Mouse (Mus musculus) E14TG2a.4 (cell line): ENCODE measurements around the gene Glod4.
A peak's percentile ranks its signal among the peaks of the same experiment; 100 is the strongest.
"Not testable (repeated sequence)": the region's sequence is repeated elsewhere in the genome, so short reads cannot be mapped to it uniquely, and the experiment has no call there.

Experiments
- H3K27me3 ChIP-seq: 2 replicates; pipeline ENCODE4 v1.6.1; 2014; ENCODE audit warnings: low read length, control low read depth; ENCODE audit not compliant: insufficient read depth
- H3K36me3 ChIP-seq: 2 replicates; pipeline ENCODE4 v1.6.1; 2014; ENCODE audit warnings: low read length, control low read depth; ENCODE audit not compliant: insufficient read depth
- H3K4me1 ChIP-seq: replicated peaks from 2 replicates; pipeline ENCODE4 v1.6.1; 2014; ENCODE audit warnings: low read depth, low read length, control low read depth
- H3K4me3 ChIP-seq: replicated peaks from 2 replicates; pipeline ENCODE4 v1.5.1; 2014; ENCODE audit warnings: mild to moderate bottlenecking, low read length
- H3K9me3 ChIP-seq: 2 replicates; pipeline ENCODE4 v1.6.1; 2014; ENCODE audit warnings: low read length, control low read depth
- CTCF ChIP-seq: conservative IDR thresholded peaks from 2 replicates; pipeline ENCODE4 v1.5.1; 2014; ENCODE audit warnings: low read length
- NANOG ChIP-seq: IDR thresholded peaks from 2 replicates; pipeline ENCODE4 v1.6.1; 2014; ENCODE audit warnings: borderline replicate concordance, low read length, mixed read lengths
- POU5F1 ChIP-seq: IDR thresholded peaks from 2 replicates; pipeline ENCODE4 v1.6.1; 2014; ENCODE audit warnings: low read length, borderline replicate concordance

Glod4 gene

DNA sequence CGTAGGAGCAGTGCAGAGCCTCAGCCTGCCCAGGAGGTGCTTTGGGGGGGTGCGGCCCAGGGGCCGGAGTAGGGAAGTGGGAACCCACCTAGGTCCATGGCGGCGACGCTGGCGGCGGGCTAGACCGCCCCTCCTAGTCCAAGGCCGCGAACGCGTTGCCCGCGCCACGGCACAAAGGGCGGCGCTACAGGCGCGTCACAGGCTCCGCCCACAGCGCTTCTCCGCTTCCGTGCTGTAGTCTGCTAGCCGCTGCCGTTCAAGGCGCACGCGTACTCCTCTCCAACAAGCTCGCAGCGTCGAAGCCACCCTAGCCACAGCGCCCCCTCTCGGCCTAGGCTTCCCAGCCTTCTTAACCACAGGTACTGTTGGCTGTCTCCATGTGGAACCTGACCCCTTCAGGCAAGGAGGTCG, 26.1 kb downstream of the Glod4 start, which contains the start of the genes Dbil5 and Gemin4:
Gene Dbil5, plus strand, starts transcription at position 219 of the 411 bp plus-strand sequence.
Gene Gemin4, minus strand, starts transcription at position 275 of the 411 bp plus-strand sequence.
- Histone ChIP-seq H3K9me3 (no peaks in the 10 kb centered on the region), H3K4me3 (peak within 1 kb of the TSS; percentile 96), H3K36me3 (peaks cover 75% of the 10 kb centered on the region), H3K27me3 (no peaks in the 10 kb centered on the region), H3K4me1 (peaks cover 49% of the 10 kb centered on the region)
- peak; percentile 86 for TF ChIP-seq CTCF
- TF ChIP-seq POU5F1, result no peak
- TF ChIP-seq NANOG, result no peak

DNA sequence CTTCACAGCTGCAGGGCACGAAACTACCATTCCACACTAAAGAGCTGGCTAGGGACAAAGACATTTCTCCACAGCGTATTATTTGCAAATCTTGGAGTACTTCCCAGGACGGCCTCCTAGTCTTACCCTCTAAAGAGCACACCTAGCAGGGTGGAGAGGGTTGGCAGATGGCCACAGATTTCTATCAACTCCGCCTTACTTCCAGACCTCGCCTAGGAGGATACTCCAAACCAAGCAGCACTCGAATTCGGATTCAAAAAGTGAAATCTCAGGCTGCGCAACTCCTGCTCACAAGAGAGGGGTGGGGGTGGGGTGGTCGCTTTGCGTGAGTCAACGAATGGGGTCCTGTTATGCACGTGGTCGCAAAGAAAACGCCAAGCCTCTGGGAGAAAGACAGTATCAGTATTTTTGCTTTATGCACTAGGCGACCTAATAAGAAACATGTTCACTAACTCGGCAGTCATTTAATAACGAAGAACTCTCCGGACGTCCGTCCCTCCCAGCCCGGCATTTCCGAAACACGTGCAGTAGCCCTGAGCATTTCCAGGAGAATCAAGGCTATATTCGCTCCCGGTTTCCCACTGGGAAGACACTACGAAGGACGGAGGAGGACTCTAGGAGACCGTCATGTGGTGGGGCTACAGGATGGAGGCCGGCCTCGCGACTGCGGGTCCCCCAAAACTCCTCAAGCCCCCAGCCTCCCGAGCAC, 26.7 kb downstream of the Glod4 start:
- Histone ChIP-seq H3K4me3 (peak overlapping the region; percentile 96), H3K9me3 (no peaks in the 10 kb centered on the region), H3K4me1 (peaks cover 52% of the 10 kb centered on the region), H3K36me3 (peaks cover 77% of the 10 kb centered on the region), H3K27me3 (no peaks in the 10 kb centered on the region)
- TF ChIP-seq NANOG (no peak), CTCF (no peak), POU5F1 (no peak)

DNA sequence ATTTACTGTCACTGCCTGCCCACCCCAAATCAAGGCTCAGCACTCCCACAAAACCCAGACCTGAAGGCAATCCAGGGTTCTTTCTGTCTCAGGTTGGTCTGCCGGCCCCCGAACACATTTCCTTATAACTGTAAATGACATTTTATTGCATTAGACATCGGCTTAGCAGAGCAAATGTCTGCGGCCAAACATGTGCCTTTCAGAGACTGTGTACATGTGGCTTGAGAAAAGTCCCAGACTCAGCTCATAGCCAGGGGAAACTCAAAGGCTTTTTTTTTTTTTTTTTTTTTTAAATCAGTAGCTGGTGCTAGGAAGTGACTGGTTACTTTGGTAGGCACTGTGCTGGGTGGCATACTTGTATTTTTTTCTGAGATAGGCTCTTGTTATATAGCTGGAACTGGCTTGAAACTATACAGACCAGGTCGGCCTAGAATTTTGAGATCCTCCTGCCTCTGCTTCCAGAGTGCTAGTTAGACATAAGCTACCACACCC, 27.4 kb downstream of the Glod4 start:
- TF ChIP-seq NANOG (no peak), CTCF (no peak), POU5F1 (no peak)
- H3K27me3 ChIP-seq, result no peaks in the 10 kb centered on the region
- H3K4me3 ChIP-seq, result peak overlapping the region; percentile 96

DNA sequence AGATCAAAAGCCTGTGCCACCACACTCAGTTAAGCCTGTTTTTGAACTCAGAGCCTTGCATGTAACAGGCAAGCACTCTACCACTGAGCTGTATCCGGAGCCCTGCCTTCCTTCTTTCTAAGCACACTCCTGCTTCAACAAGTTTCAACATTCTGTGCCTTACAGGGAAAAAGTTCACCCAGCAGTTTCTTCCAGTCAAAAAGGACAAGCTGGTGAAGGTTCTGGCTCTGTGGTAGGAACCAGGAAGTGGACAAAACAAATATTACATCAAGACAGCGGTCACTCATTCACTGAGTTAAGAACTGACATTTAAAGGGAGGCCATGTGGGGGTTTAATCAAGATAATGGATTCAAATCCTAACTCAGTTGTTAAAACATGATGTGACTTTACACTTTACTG, 28.5 kb downstream of the Glod4 start:
- peaks cover 55% of the 10 kb centered on the region for H3K4me1 ChIP-seq
- H3K27me3 ChIP-seq, result no peaks in the 10 kb centered on the region
- H3K36me3 ChIP-seq, result peaks cover 79% of the 10 kb centered on the region
- no peaks in the 10 kb centered on the region for H3K9me3 ChIP-seq
- no peak overlapping the region for H3K4me3 ChIP-seq
- no peak for TF ChIP-seq CTCF
- no peak for TF ChIP-seq POU5F1
- no peak for TF ChIP-seq NANOG

More for the DNA sequence above, 27.4 kb downstream of the Glod4 start:
- H3K9me3 ChIP-seq, result no peaks in the 10 kb centered on the region
- H3K4me1 ChIP-seq, result peaks cover 53% of the 10 kb centered on the region
- peaks cover 77% of the 10 kb centered on the region for H3K36me3 ChIP-seq

DNA sequence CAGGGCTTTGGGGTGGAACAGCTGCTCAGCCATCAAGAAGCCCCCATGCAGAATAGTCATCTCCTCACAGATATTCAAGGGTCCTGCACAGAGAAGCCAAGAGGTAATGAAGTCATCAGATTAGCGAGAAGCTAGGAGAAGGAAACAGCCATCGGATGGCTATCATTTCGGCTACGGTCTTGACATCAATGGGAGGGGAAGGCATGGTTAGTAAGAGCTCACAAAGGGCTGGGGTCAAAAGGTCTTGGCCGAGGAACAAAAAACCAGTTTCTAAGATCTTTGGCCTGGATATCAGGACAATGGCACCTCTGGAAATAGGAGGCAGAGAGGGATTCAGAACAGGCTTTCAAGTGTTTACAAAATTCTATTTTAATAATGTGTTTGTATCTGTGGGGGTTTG, 29.7 kb downstream of the Glod4 start:
- no peak for TF ChIP-seq CTCF
- Histone ChIP-seq H3K9me3 (no peaks in the 10 kb centered on the region), H3K4me1 (peaks cover 59% of the 10 kb centered on the region), H3K36me3 (peaks cover 80% of the 10 kb centered on the region), H3K4me3 (no peak overlapping the region), H3K27me3 (no peaks in the 10 kb centered on the region)

DNA sequence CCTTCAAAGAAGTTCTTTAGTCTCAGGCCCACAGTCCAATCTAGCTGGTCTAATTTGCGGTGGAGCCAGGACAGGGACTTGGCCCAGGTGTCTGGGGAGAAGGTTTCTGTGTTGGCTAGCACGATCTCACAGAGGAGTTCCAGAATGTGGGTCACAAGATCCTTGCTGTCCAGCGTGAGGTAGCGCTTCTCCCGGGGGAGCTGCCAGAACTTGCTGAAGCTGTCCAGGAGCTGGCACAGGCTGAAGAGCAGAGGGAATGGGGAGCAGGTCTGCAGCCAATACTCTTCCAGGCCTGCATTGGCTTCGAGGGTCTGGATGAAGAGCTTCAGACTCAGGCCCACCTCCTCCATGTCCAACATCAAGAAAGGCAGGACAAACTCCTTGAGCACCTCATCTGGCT, 31.9 kb downstream of the Glod4 start:
- H3K36me3 ChIP-seq, result peaks cover 96% of the 10 kb centered on the region
- H3K27me3 ChIP-seq, H3K4me3 ChIP-seq, H3K9me3 ChIP-seq: not testable (repeated sequence)
- peaks cover 46% of the 10 kb centered on the region for H3K4me1 ChIP-seq

DNA sequence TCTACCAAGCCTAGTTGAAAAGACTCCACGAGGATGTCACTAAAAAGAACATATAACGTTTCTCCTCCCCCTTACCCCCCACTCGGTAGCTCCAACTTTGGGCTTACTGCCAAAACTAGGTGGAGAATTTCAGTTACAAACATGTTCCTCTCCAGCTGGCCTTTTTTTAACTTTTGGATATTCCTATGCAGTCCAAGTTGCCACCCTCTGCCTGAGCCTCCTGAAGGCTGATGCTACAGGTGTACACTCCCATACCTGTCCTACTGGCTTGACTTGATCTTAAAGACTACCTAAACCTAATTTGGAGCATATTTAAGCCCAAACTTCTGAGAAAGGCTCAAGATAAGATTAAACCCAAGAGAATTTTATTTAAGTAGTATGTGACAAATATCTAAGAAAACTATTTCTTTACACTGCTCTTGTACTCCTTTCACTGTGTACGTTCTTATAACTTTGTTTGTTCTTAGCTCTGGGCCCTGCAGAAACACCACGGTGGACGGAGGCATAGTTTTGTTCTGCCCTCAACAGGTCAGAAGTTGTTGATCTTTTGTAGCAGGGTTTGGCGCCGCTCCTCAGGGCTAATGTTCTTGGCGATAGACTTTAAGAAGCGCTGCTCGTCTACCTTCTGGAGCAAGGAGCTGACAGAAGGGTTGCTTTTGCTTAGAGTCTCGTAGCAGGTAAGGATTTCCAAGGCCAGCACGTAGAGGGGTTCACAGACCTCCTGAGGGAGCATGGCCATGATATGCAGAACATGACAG, 33.1 kb downstream of the Glod4 start:
- peaks cover 98% of the 10 kb centered on the region for H3K36me3 ChIP-seq
- peaks cover 34% of the 10 kb centered on the region for H3K4me1 ChIP-seq
- no peak overlapping the region for H3K4me3 ChIP-seq
- TF ChIP-seq POU5F1 (no peak), NANOG (no peak), CTCF (no peak)
- no peaks in the 10 kb centered on the region for H3K9me3 ChIP-seq
- H3K27me3 ChIP-seq, result no peaks in the 10 kb centered on the region

DNA sequence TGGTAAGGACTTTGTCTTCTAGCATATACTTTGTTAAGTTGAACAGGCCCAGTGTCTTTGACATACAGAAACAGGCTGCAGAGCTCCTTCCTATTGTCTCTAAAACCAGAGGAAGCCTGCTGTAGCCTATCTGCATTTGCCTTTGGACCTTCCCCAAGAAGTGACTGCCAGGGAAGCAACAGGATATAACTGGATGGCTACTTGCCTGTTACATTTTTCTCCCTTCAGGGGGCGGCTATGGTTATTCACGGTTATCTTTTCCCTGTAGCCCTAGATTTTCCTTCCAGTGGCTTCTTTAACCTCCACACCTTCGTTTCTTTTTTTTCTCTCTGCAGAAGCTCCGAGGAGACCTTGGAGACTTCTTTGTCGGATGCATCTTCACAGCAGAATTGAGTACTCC, 36.7 kb downstream of the Glod4 start:
- Histone ChIP-seq H3K36me3 (peaks cover 64% of the 10 kb centered on the region), H3K4me1 (peaks cover 16% of the 10 kb centered on the region), H3K4me3 (no peak overlapping the region), H3K9me3 (no peaks in the 10 kb centered on the region), H3K27me3 (peaks cover 25% of the 10 kb centered on the region)
- TF ChIP-seq NANOG, result no peak
- no peak for TF ChIP-seq POU5F1
- no peak for TF ChIP-seq CTCF
